8 mouse cellular contexts compared by ENCODE assay signal in the genomic region with DNA sequence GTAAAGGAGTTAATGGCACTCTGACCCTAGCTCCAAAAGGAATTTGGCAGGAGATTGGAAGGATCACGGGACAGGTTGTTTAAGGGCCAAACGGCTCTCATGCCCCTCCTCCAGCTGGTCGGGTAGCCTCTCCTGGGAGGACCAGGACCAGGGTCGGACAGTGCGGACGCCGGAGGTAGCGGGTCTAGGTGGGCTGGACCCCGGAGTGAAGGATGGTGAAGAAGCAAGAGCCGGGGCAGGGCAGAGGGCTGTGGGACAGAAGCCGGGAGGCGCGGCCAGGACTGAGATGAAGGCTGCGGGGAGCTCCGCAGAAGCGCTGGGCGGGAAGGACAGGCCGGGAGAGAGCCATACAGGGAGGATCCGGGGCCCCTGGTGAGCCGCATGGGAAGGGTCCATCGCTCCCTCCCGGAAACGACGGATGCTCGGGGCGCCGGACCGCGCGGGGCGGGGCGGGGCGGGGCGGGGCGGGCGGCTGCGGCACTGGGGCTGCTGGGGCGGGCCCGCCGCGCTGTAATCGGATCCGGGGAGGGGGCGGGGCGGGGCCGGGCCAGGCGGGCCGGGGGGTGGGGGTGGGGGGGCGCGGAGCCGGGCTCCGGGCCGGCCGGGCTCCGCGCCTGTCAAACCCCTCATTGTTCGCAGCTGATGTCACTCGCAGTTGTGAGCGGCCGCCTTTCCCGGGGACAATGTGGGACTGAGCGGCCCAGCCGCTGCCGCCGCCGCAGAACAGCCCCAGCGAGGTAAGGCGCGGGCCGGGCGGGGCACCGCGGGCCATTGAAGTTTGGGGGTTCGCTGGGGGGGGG. TPM values are rescaled to one million over a fixed set of nuclear protein-coding genes. Genes with fewer than 3 reads are reported as not detected.
DNase-seq lines count a peak whose midpoint lies in the region; ATAC-seq lines count a peak whose summit lies in the region.

Pcbp4 (plus strand) TSS at position 21 of the 800 bp plus-strand sequence.

- H3K9me3 ChIP-seq in erythroblast, embryonic 14.5 days (ENCODE audit: control insufficient read depth, low read length) = no peaks in the 10 kb centered on the region
- H3K9me3 ChIP-seq in forebrain, embryonic 11.5 days (ENCODE audit: control insufficient read depth, low read length) = no peaks in the 10 kb centered on the region
- no peaks in the 10 kb centered on the region for H3K9me3 ChIP-seq in neural tube, embryonic 14.5 days (ENCODE audit: control insufficient read depth, low read length)

- H3K4me3 ChIP-seq in erythroblast, embryonic 14.5 days (replicated peaks) = peak within 1 kb of the TSS; percentile 62
- peak within 1 kb of the TSS; percentile 85 for H3K4me3 ChIP-seq in forebrain, embryonic 11.5 days (ENCODE audit: low read depth, low read length)
- peak within 1 kb of the TSS; percentile 66 for H3K4me3 ChIP-seq in neural tube, embryonic 14.5 days (ENCODE audit: low read depth, low read length)

- peak within 1 kb of the TSS; percentile 89 for H3K27ac ChIP-seq in forebrain, embryonic 11.5 days (ENCODE audit: low read depth, low read length)
- H3K27ac ChIP-seq in neural tube, embryonic 14.5 days (ENCODE audit: low read depth, low read length) = peak within 1 kb of the TSS; percentile 92

- intact Hi-C loops in heart, postnatal 25 days (cut with DNase I) = no loop called here

- WGBS in forebrain, embryonic 11.5 days = under 1% methylated on average over 47 of the region's 74 CpGs
- WGBS in neural tube, embryonic 14.5 days = under 1% methylated on average over 49 of the region's 74 CpGs

- no peak for DNase-seq in adrenal gland, postnatal 4 days (ENCODE audit: low spot score in 2 of 2)
- peak; percentile 94 for DNase-seq in forebrain, embryonic 11.5 days (ENCODE audit: low spot score)
- DNase-seq in heart, postnatal 25 days (ENCODE audit: low spot score) = no peak
- peak; percentile 77 to 84 for DNase-seq in kidney, postnatal 4 days
- DNase-seq in lung, adult 18-20 months = peak; percentile 64 to 71

- H3K36me3 ChIP-seq in erythroblast, embryonic 14.5 days (ENCODE audit: control insufficient read depth) = no peaks in the 10 kb centered on the region
- H3K36me3 ChIP-seq in forebrain, embryonic 11.5 days (ENCODE audit: control insufficient read depth, insufficient read depth, low read length) = no peaks in the 10 kb centered on the region
- 0 out of 2 replicates have a peak, but pooled peaks cover 2% of the 10 kb centered on the region for H3K36me3 ChIP-seq in neural tube, embryonic 14.5 days (ENCODE audit: control insufficient read depth, insufficient read depth, low read length)

- peaks cover 51% of the 10 kb centered on the region for H3K27me3 ChIP-seq in erythroblast, embryonic 14.5 days (ENCODE audit: control insufficient read depth)
- H3K27me3 ChIP-seq in forebrain, embryonic 11.5 days (ENCODE audit: control insufficient read depth, insufficient read depth, low read length) = no peaks in the 10 kb centered on the region
- no peaks in the 10 kb centered on the region for H3K27me3 ChIP-seq in neural tube, embryonic 14.5 days (ENCODE audit: control insufficient read depth, insufficient read depth, low read length)

- peak within 1 kb of the TSS; percentile 73 for H3K4me2 ChIP-seq in forebrain, embryonic 11.5 days (ENCODE audit: low read depth, low read length, severe bottlenecking)
- H3K4me2 ChIP-seq in neural tube, embryonic 14.5 days (ENCODE audit: low read depth, low read length) = peak within 1 kb of the TSS; percentile 91

- peaks cover 29% of the 10 kb centered on the region for H3K4me1 ChIP-seq in erythroblast, embryonic 14.5 days (ENCODE audit: control insufficient read depth)
- H3K4me1 ChIP-seq in forebrain, embryonic 11.5 days (replicated peaks; ENCODE audit: control insufficient read depth, insufficient read depth, low read length) = peaks cover 48% of the 10 kb centered on the region
- peaks cover 47% of the 10 kb centered on the region for H3K4me1 ChIP-seq in neural tube, embryonic 14.5 days (ENCODE audit: control insufficient read depth, insufficient read depth, low read length)

- no peak for ATAC-seq in erythroblast, adult 5-6 weeks (replicated peaks; ENCODE audit: low FRiP score, poor library complexity, severe bottlenecking)
- peak; percentile 80 for ATAC-seq in forebrain, embryonic 11.5 days (replicated peaks; ENCODE audit: low FRiP score)
- peak; percentile 63 for ATAC-seq in neural tube, embryonic 14.5 days (ENCODE audit: low read depth)

- H3K9ac ChIP-seq in forebrain, embryonic 11.5 days (ENCODE audit: low read length) = peak within 1 kb of the TSS; percentile 98
- H3K9ac ChIP-seq in neural tube, embryonic 14.5 days (replicated peaks; ENCODE audit: low read depth, low read length) = peak within 1 kb of the TSS; percentile 92

RNA-seq across cellular contexts. Expression of gene Pcbp4, which starts in this region (rescaled TPM):
- polyA plus RNA-seq in erythroblast, embryonic 14.5 days (2012) = 0.21 and 0.90 TPM in 2 replicates
- not detected in 2 replicates for total RNA-seq in erythroblast, adult 5-6 weeks (2015; ENCODE audit: low replicate concordance)
- total RNA-seq in erythroblast, adult 5-6 weeks (2017; ENCODE audit: low replicate concordance) = not detected in 2 replicates
- total RNA-seq in adrenal gland, postnatal 4 days (2021) = 10 to 100 TPM; 59.5 to 63.8 TPM
- 300 and 309 TPM in 2 replicates for polyA plus RNA-seq in forebrain, embryonic 11.5 days (2014; fragmentation: Nextera tagmentation; extraction: Ambion mirVana)
- 10 to 100 TPM; 70.7 to 81.8 TPM for total RNA-seq in heart, postnatal 25 days (2021)
- polyA plus RNA-seq in neural tube, embryonic 14.5 days (2014; fragmentation: Nextera tagmentation; extraction: Ambion mirVana) = 166 and 182 TPM in 2 replicates

Comparison
In these comparisons a context has a peak if more than half of its experiments do, and no peak if none do; other contexts are left out.
1. RNA of gene Pcbp4 (total RNA-seq): 70.7 to 81.8 TPM in heart, postnatal 25 days and 59.5 to 63.8 TPM in adrenal gland, postnatal 4 days; not detected in erythroblast, adult 5-6 weeks; every median in the first group is over 10 times any median in the second.
2. RNA of gene Pcbp4 (polyA plus RNA-seq): 300 to 309 TPM in forebrain, embryonic 11.5 days and 166 to 182 TPM in neural tube, embryonic 14.5 days; 0.21 to 0.90 TPM in erythroblast, embryonic 14.5 days; every median in the first group is over 10 times any median in the second.
3. DNase-seq: peak in forebrain, embryonic 11.5 days (single experiment), kidney, postnatal 4 days (2 of 2) and lung, adult 18-20 months (2 of 2); none in adrenal gland, postnatal 4 days (0 of 2) and heart, postnatal 25 days (single experiment).
4. Peak in every context shown above with its lines, with median percentiles within 50 percentile points of each other: H3K4me3 ChIP-seq.